Mouse (Mus musculus) CH12.LX (cell line): ENCODE results near the gene Hibch. TPM values are rescaled to one million over a fixed set of nuclear protein-coding genes. Genes with fewer than 3 reads are reported as not detected.
A peak's percentile ranks its signal among the peaks of the same experiment; 100 is the strongest.

Experiments used
- DNase-seq: peaks from one replicate; pipeline ENCODE4 v3.0.0-alpha.2; 2013; ENCODE audit errors: extremely low read depth
- H3K27ac ChIP-seq: 2 replicates; pipeline ENCODE4 v1.5.1; 2012; ENCODE audit warnings: low read depth, mild to moderate bottlenecking, control low read depth, moderate library complexity; ENCODE audit not compliant: insufficient read depth
- H3K27me3 ChIP-seq: replicated peaks from 2 replicates; pipeline ENCODE3; 2012; ENCODE audit warnings: inconsistent platforms
- H3K36me3 ChIP-seq, 2 experiments: replicated peaks in 1 of 2; 2 replicates each; pipeline versions ENCODE3 to v1.6.1; 2012; ENCODE audit warnings: inconsistent platforms in 1 of 2, low read length in 1 of 2, mild to moderate bottlenecking in 1 of 2, mixed read lengths in 1 of 2, moderate library complexity in 1 of 2; ENCODE audit not compliant: control insufficient read depth in 1 of 2, insufficient read depth in 1 of 2
- H3K4me1 ChIP-seq, 2 experiments: 2 replicates each; pipeline ENCODE4 v1.6.1; 2012; ENCODE audit warnings: inconsistent platforms in 1 of 2, moderate library complexity in 1 of 2; ENCODE audit not compliant: insufficient read depth in 2 of 2, control insufficient read depth in 1 of 2
- H3K4me2 ChIP-seq: 2 replicates; pipeline ENCODE4 v1.6.1; 2012; ENCODE audit warnings: low read depth, mild to moderate bottlenecking, control low read depth; ENCODE audit not compliant: poor library complexity, insufficient read depth, severe bottlenecking
- H3K4me3 ChIP-seq, 3 experiments: fragments of 150-350 bp in 1 of 3; sonication (generic) in 1 of 3; replicated peaks in 1 of 3; 2 replicates each; pipeline versions ENCODE3 to v1.5.1; 2011 to 2012; ENCODE audit warnings: low read depth in 2 of 3, low read length in 2 of 3, mild to moderate bottlenecking in 2 of 3, moderate library complexity in 2 of 3, control low read depth in 1 of 3, improper control_type of control experiment in 1 of 3, inconsistent platforms in 1 of 3, mixed read lengths in 1 of 3; ENCODE audit not compliant: poor library complexity in 1 of 3
- H3K79me2 ChIP-seq: replicated peaks from 2 replicates; pipeline ENCODE4 v1.6.1; 2012; ENCODE audit warnings: mild to moderate bottlenecking, moderate library complexity; ENCODE audit not compliant: control insufficient read depth, poor library complexity, insufficient read depth, severe bottlenecking; ENCODE audit errors: extremely low read depth
- H3K9ac ChIP-seq: 2 replicates; pipeline ENCODE4 v1.6.1; 2012; ENCODE audit warnings: low read depth, mild to moderate bottlenecking, control low read depth, moderate library complexity; ENCODE audit not compliant: insufficient read depth
- H3K9me3 ChIP-seq: replicated peaks from 2 replicates; pipeline ENCODE3; 2012; ENCODE audit warnings: low read length, inconsistent platforms, mixed read lengths
- CHD2 ChIP-seq: IDR thresholded peaks from 2 replicates; pipeline ENCODE4 v1.6.1; 2011; ENCODE audit warnings: low read length, improper control_type of control experiment
- CTCF ChIP-seq, 2 experiments: IDR thresholded peaks in 1 of 2; conservative IDR thresholded peaks in 1 of 2; 2 replicates each; pipeline ENCODE4 v1.5.1; 2011 to 2012; ENCODE audit warnings: low read depth in 2 of 2, low read length in 2 of 2, improper control_type of control experiment in 1 of 2, inconsistent platforms in 1 of 2, mild to moderate bottlenecking in 1 of 2, moderate library complexity in 1 of 2
- ELF1 ChIP-seq: IDR thresholded peaks from 2 replicates; pipeline ENCODE4 v1.6.1; 2014; ENCODE audit warnings: low read depth, mild to moderate bottlenecking, inconsistent platforms, low read length, improper control_type of control experiment
- ETS1 ChIP-seq: conservative IDR thresholded peaks from 2 replicates; pipeline ENCODE4 v1.6.1; 2012; ENCODE audit warnings: low read depth, mild to moderate bottlenecking, inconsistent platforms, low read length, improper control_type of control experiment, moderate library complexity
- IRF4 ChIP-seq: IDR thresholded peaks from 2 replicates; pipeline ENCODE4 v1.6.1; 2014; ENCODE audit warnings: low read depth, mild to moderate bottlenecking, inconsistent platforms, low read length, improper control_type of control experiment
- JUN ChIP-seq: IDR thresholded peaks from 2 replicates; pipeline ENCODE4 v1.6.1; 2011; ENCODE audit warnings: low read depth, mild to moderate bottlenecking, low read length, improper control_type of control experiment, moderate library complexity; ENCODE audit not compliant: insufficient read depth
- JUND ChIP-seq: conservative IDR thresholded peaks from 2 replicates; pipeline ENCODE4 v1.6.1; 2011; ENCODE audit warnings: low read depth, low read length, improper control_type of control experiment
- MAFK ChIP-seq: IDR thresholded peaks from 2 replicates; pipeline ENCODE4 v1.6.1; 2011; ENCODE audit warnings: low read length, improper control_type of control experiment; ENCODE audit not compliant: insufficient replicate concordance
- MEF2A ChIP-seq: IDR thresholded peaks from 2 replicates; pipeline ENCODE4 v1.6.1; 2014; ENCODE audit warnings: low read depth, mild to moderate bottlenecking, inconsistent platforms, low read length, improper control_type of control experiment, borderline replicate concordance
- MYC ChIP-seq: IDR thresholded peaks from 2 replicates; pipeline ENCODE4 v1.6.1; 2011; ENCODE audit warnings: low read depth, mild to moderate bottlenecking, improper control_type of control experiment, low read length
- NELFE ChIP-seq: IDR thresholded peaks from 2 replicates; pipeline ENCODE4 v1.6.1; 2011; ENCODE audit warnings: low read depth, low read length, improper control_type of control experiment
- NRF1 ChIP-seq: IDR thresholded peaks from 2 replicates; pipeline ENCODE4 v1.6.1; 2014; ENCODE audit warnings: low read depth, mild to moderate bottlenecking, inconsistent platforms, low read length, improper control_type of control experiment, moderate library complexity
- POLR2A ChIP-seq: IDR thresholded peaks from 2 replicates; pipeline ENCODE4 v1.6.1; 2011; ENCODE audit warnings: low read depth, mild to moderate bottlenecking, improper control_type of control experiment, low read length
- RAD21 ChIP-seq: IDR thresholded peaks from 2 replicates; pipeline ENCODE4 v1.6.1; 2011; ENCODE audit warnings: low read depth, mild to moderate bottlenecking, low read length, improper control_type of control experiment, moderate library complexity
- SMC3 ChIP-seq: IDR thresholded peaks from 2 replicates; pipeline ENCODE4 v1.6.1; 2011; ENCODE audit warnings: low read depth, low read length, improper control_type of control experiment
- USF1 ChIP-seq: IDR thresholded peaks from 2 replicates; pipeline ENCODE4 v1.6.1; 2014; ENCODE audit warnings: low read depth, mild to moderate bottlenecking, inconsistent platforms, low read length, improper control_type of control experiment
- USF2 ChIP-seq: conservative IDR thresholded peaks from 2 replicates; pipeline ENCODE4 v1.6.1; 2011; ENCODE audit warnings: low read depth, low read length, improper control_type of control experiment
- ZC3H11A ChIP-seq: IDR thresholded peaks from 2 replicates; pipeline ENCODE4 v1.6.1; 2012; ENCODE audit warnings: low read depth, mild to moderate bottlenecking, inconsistent platforms, low read length, improper control_type of control experiment
- ZKSCAN1 ChIP-seq: IDR thresholded peaks from 2 replicates; pipeline ENCODE4 v1.6.1; 2012; ENCODE audit warnings: low read depth, inconsistent platforms, low read length, improper control_type of control experiment, borderline replicate concordance
- dilution Hi-C: fragments of 300-500 bp; cut with MboI; formaldehyde crosslinking; loops from 2 replicates; pipeline ENCODE4 v1.14.3; 2020; ENCODE audit warnings: low sequenced_read_pairs; ENCODE audit not compliant: extremely low pct_unique_long_range_greater_than_20kb, extremely low pct_ligation_motif_present
- in situ Hi-C: fragments of 300-500 bp; cut with MboI; formaldehyde crosslinking; loops from 3 replicates; pipeline ENCODE4 v1.14.3; 2019; ENCODE audit warnings: low sequenced_read_pairs, low pct_ligation_motif_present, low pct_unique_long_range_greater_than_20kb, mixed read lengths
- polyA plus RNA-seq: library from polyadenylated mRNA; unstranded; fragments of >175 nt; gene quantifications from 2 replicates; pipeline ENCODE4 v1.2.1, GENCODE M21; 2012; ENCODE audit warnings: low read depth; ENCODE audit not compliant: insufficient read length
- total RNA-seq, 2 experiments: library from RNA; depleted of rRNA; stranded (reverse); fragments of 300-350 nt in 1 of 2; fragments of >200 nt in 1 of 2; gene quantifications; 2 replicates each; pipeline ENCODE4 v1.2.3; 2012 to 2014

Gene Hibch
- total and polyA plus RNA-seq, 3 experiments = 17.1 to 32.3 (median 20.6) TPM

- H3K9ac ChIP-seq = no peak overlapping the region
- H3K27me3 ChIP-seq = no peaks in the 10 kb centered on the region
- H3K4me2 ChIP-seq = no peak overlapping the region
- in situ Hi-C loops (loop anchor here (25.0 kb wide), 1 partner anchor 326 kb away; the partner anchor contains the start of gene Nemp2), dilution Hi-C loops (no loop called here)
- no peak for TF ChIP-seq CHD2
- TF ChIP-seq MEF2A = no peak
- TF ChIP-seq ELF1 = no peak
- TF ChIP-seq ZKSCAN1 = no peak
- no peak for TF ChIP-seq IRF4
- no peak for TF ChIP-seq NELFE
- TF ChIP-seq MYC = no peak
- TF ChIP-seq USF1 = no peak
- no peak for TF ChIP-seq JUN
- TF ChIP-seq NRF1 = no peak
- no peak for TF ChIP-seq JUND
- TF ChIP-seq RAD21 = no peak
- no peak for TF ChIP-seq ZC3H11A
- no peak for TF ChIP-seq POLR2A
- no peak for TF ChIP-seq ETS1
- H3K9me3 ChIP-seq = no peaks in the 10 kb centered on the region
- no peak overlapping the region for H3K4me3 ChIP-seq
- peaks cover 2 to 11% of the 10 kb centered on the region in 2 experiments; a peak in 2 of 4 replicates for H3K4me1 ChIP-seq
- H3K36me3 ChIP-seq = no peaks in the 10 kb centered on the region
- no peak overlapping the region for H3K27ac ChIP-seq
- no peak for DNase-seq
- H3K79me2 ChIP-seq = no peaks in the 10 kb centered on the region
These were observed 118.4 kb downstream of the Hibch start for GRCm38 (mm10) chr1:52963097-52963496.

- Histone ChIP-seq H3K36me3 (no peaks in the 10 kb centered on the region), H3K9ac (no peak overlapping the region), H3K9me3 (no peaks in the 10 kb centered on the region), H3K27ac (no peak overlapping the region), H3K4me3 (no peak overlapping the region), H3K4me2 (no peak overlapping the region), H3K79me2 (no peaks in the 10 kb centered on the region), H3K4me1 (peaks cover 2 to 11% of the 10 kb centered on the region in 2 experiments; a peak in 2 of 4 replicates), H3K27me3 (no peaks in the 10 kb centered on the region)
- TF ChIP-seq CTCF (conservative IDR thresholded peaks at IDR 0.05 in 1 of 2, IDR thresholded peaks at IDR 0.05 in 1 of 2; ENCODE audit: low read depth in 2 of 2, low read length in 2 of 2) = peak in 1 of 2 experiments; percentile 69; a peak in 2 of 4 replicates
- TF ChIP-seq USF2 = no peak
- no peak for TF ChIP-seq MAFK
- TF ChIP-seq SMC3 = peak; percentile 46
- TF ChIP-seq RAD21 = peak; percentile 59
- dilution Hi-C loops = no loop called here
- DNase-seq = no peak
- in situ Hi-C loops = loop anchor here (25.0 kb wide), 1 partner anchor 327 kb away; the partner anchor contains the start of gene Nemp2
These were observed 119.9 kb downstream of the Hibch start for GRCm38 (mm10) chr1:52964581-52964980.

Other genes starting within 250 kb of the Hibch start
- 9.4 and 11.2 TPM in 2 replicates for gene Nemp2, start 214.2 kb upstream of the Hibch start, total RNA-seq (2012; rRNA removed)
- 18.2 and 20.1 TPM in 2 replicates for gene Nemp2, start 214.2 kb upstream of the Hibch start, total RNA-seq (2014; rRNA removed)
- 10.2 and 13.3 TPM in 2 replicates for gene Nemp2, start 214.2 kb upstream of the Hibch start, polyA plus RNA-seq
- gene Mfsd6, start 117.5 kb upstream of the Hibch start, total RNA-seq (2012; rRNA removed) = 0.47 and 0.50 TPM in 2 replicates
- 0.36 and 0.38 TPM in 2 replicates for gene Mfsd6, start 117.5 kb upstream of the Hibch start, total RNA-seq (2014; rRNA removed)
- 0.63 and 0.89 TPM in 2 replicates for gene Mfsd6, start 117.5 kb upstream of the Hibch start, polyA plus RNA-seq
- gene Inpp1, start 27.2 kb upstream of the Hibch start, total RNA-seq (2012; rRNA removed) = 13.6 and 14.8 TPM in 2 replicates
- gene Inpp1, start 27.2 kb upstream of the Hibch start, total RNA-seq (2014; rRNA removed) = 10.0 and 13.0 TPM in 2 replicates
- gene Inpp1, start 27.2 kb upstream of the Hibch start, polyA plus RNA-seq = 9.2 and 10.5 TPM in 2 replicates
- 1.3 and 2.4 TPM in 2 replicates for gene 1700019D03Rik, start 175.2 kb downstream of the Hibch start, total RNA-seq (2012; rRNA removed)
- 1.5 and 1.7 TPM in 2 replicates for gene 1700019D03Rik, start 175.2 kb downstream of the Hibch start, total RNA-seq (2014; rRNA removed)
- gene 1700019D03Rik, start 175.2 kb downstream of the Hibch start, polyA plus RNA-seq = 2.6 and 2.7 TPM in 2 replicates
- not detected in 2 replicates for gene Mstn, start 216.7 kb downstream of the Hibch start, total RNA-seq (2012; rRNA removed)
- not detected in 2 replicates for gene Mstn, start 216.7 kb downstream of the Hibch start, total RNA-seq (2014; rRNA removed)
- gene Mstn, start 216.7 kb downstream of the Hibch start, polyA plus RNA-seq = not detected in 2 replicates